Mouse (Mus musculus): ENCODE results near the gene Smyd2. TPM values are rescaled to one million over a fixed set of nuclear protein-coding genes. Genes with fewer than 3 reads are reported as not detected.
A peak's percentile ranks its signal among the peaks of the same experiment; 100 is the strongest.

Gene Smyd2
- polyA plus RNA-seq, 1 experiment from 2014 or later = 97.4 TPM

GRCm38 (mm10) chr1:189852456-189852855 is 69.7 kb downstream of the Smyd2 start:
- ATAC-seq (ENCODE audit: low read depth) (no peak), DNase-seq (ENCODE audit: low spot score) (peak; percentile 41)

GRCm38 (mm10) chr1:189852051-189852450 is 70.1 kb downstream of the Smyd2 start:
- Histone ChIP-seq H3K4me1 (ENCODE audit: control insufficient read depth, insufficient read depth, low read length) (peaks cover 5% of the 10 kb centered on the region; the same call in 1 of the 2 replicates), H3K9me3 (ENCODE audit: control insufficient read depth, low read length) (no peaks in the 10 kb centered on the region), H3K27me3 (replicated peaks; ENCODE audit: control insufficient read depth, insufficient read depth, low read length) (no peaks in the 10 kb centered on the region), H3K4me2 (ENCODE audit: low read depth, low read length) (no peak overlapping the region), H3K4me3 (ENCODE audit: low read depth, low read length) (no peak overlapping the region), H3K36me3 (ENCODE audit: control insufficient read depth, insufficient read depth, low read length) (peaks cover 81% of the 10 kb centered on the region), H3K27ac (replicated peaks; ENCODE audit: low read depth, low read length) (no peak overlapping the region), H3K9ac (ENCODE audit: low read depth, low read length) (no peak overlapping the region)
- ATAC-seq (ENCODE audit: low read depth) = no peak
- 64% methylated on average over 5 of the region's 5 CpGs for WGBS
- no peak for DNase-seq (ENCODE audit: low spot score)

More at GRCm38 (mm10) chr1:189852456-189852855, 69.7 kb downstream of the Smyd2 start:
- no peaks in the 10 kb centered on the region for H3K9me3 ChIP-seq (ENCODE audit: control insufficient read depth, low read length)
- no peaks in the 10 kb centered on the region for H3K27me3 ChIP-seq (replicated peaks; ENCODE audit: control insufficient read depth, insufficient read depth, low read length)
- H3K4me3 ChIP-seq (ENCODE audit: low read depth, low read length) = no peak overlapping the region
- no peak overlapping the region for H3K4me2 ChIP-seq (ENCODE audit: low read depth, low read length)
- 47% methylated on average over 7 of the region's 7 CpGs for WGBS
- H3K36me3 ChIP-seq (ENCODE audit: control insufficient read depth, insufficient read depth, low read length) = peaks cover 81% of the 10 kb centered on the region
- no peak overlapping the region for H3K27ac ChIP-seq (replicated peaks; ENCODE audit: low read depth, low read length)
- H3K9ac ChIP-seq (ENCODE audit: low read depth, low read length) = no peak overlapping the region
- peaks cover 5% of the 10 kb centered on the region; the same call in 1 of the 2 replicates for H3K4me1 ChIP-seq (ENCODE audit: control insufficient read depth, insufficient read depth, low read length)

- ATAC-seq (ENCODE audit: low read depth) = no peak
- Histone ChIP-seq H3K36me3 (ENCODE audit: control insufficient read depth, insufficient read depth, low read length) (peaks cover 80% of the 10 kb centered on the region), H3K27ac (replicated peaks; ENCODE audit: low read depth, low read length) (no peak overlapping the region), H3K4me1 (ENCODE audit: control insufficient read depth, insufficient read depth, low read length) (peaks cover 5% of the 10 kb centered on the region; the same call in 1 of the 2 replicates), H3K4me2 (ENCODE audit: low read depth, low read length) (no peak overlapping the region), H3K27me3 (replicated peaks; ENCODE audit: control insufficient read depth, insufficient read depth, low read length) (no peaks in the 10 kb centered on the region), H3K9ac (ENCODE audit: low read depth, low read length) (no peak overlapping the region), H3K9me3 (ENCODE audit: control insufficient read depth, low read length) (no peaks in the 10 kb centered on the region), H3K4me3 (ENCODE audit: low read depth, low read length) (no peak overlapping the region)
- DNase-seq (ENCODE audit: low spot score) = peak; percentile 20
- WGBS = 54% methylated on average over 11 of the region's 11 CpGs
Measured at GRCm38 (mm10) chr1:189849550-189849949, 72.6 kb downstream of the Smyd2 start.

GRCm38 (mm10) chr1:189846319-189846718 is 75.8 kb downstream of the Smyd2 start:
- no peak for ATAC-seq (ENCODE audit: low read depth)
- Histone ChIP-seq H3K9me3 (ENCODE audit: control insufficient read depth, low read length) (no peaks in the 10 kb centered on the region), H3K36me3 (ENCODE audit: control insufficient read depth, insufficient read depth, low read length) (peaks cover 84% of the 10 kb centered on the region), H3K4me1 (ENCODE audit: control insufficient read depth, insufficient read depth, low read length) (no peaks in the 10 kb centered on the region), H3K9ac (ENCODE audit: low read depth, low read length) (no peak overlapping the region), H3K27me3 (replicated peaks; ENCODE audit: control insufficient read depth, insufficient read depth, low read length) (no peaks in the 10 kb centered on the region), H3K4me3 (ENCODE audit: low read depth, low read length) (no peak overlapping the region), H3K27ac (replicated peaks; ENCODE audit: low read depth, low read length) (no peak overlapping the region), H3K4me2 (ENCODE audit: low read depth, low read length) (no peak overlapping the region)
- 87% methylated on average over 2 of the region's 2 CpGs for WGBS
- no peak for DNase-seq (ENCODE audit: low spot score)

GRCm38 (mm10) chr1:189834166-189834565 is 88.0 kb downstream of the Smyd2 start:
- Histone ChIP-seq H3K4me3 (ENCODE audit: low read depth, low read length) (no peak overlapping the region), H3K27ac (replicated peaks; ENCODE audit: low read depth, low read length) (no peak overlapping the region), H3K27me3 (replicated peaks; ENCODE audit: control insufficient read depth, insufficient read depth, low read length) (no peaks in the 10 kb centered on the region), H3K4me1 (ENCODE audit: control insufficient read depth, insufficient read depth, low read length) (peaks cover 8% of the 10 kb centered on the region), H3K36me3 (ENCODE audit: control insufficient read depth, insufficient read depth, low read length) (peaks cover 44% of the 10 kb centered on the region), H3K4me2 (ENCODE audit: low read depth, low read length) (no peak overlapping the region), H3K9me3 (ENCODE audit: control insufficient read depth, low read length) (no peaks in the 10 kb centered on the region), H3K9ac (ENCODE audit: low read depth, low read length) (no peak overlapping the region)
- ATAC-seq (ENCODE audit: low read depth) (no peak), DNase-seq (ENCODE audit: low spot score) (peak; percentile 14)
- WGBS = 68% methylated on average over 13 of the region's 13 CpGs

- H3K27ac ChIP-seq (replicated peaks; ENCODE audit: low read depth, low read length) = no peak overlapping the region
- 63% methylated on average over 7 of the region's 7 CpGs for WGBS
- no peak overlapping the region for H3K9ac ChIP-seq (ENCODE audit: low read depth, low read length)
- H3K4me2 ChIP-seq (ENCODE audit: low read depth, low read length) = no peak overlapping the region
- H3K4me3 ChIP-seq (ENCODE audit: low read depth, low read length) = no peak overlapping the region
- no peak for ATAC-seq (ENCODE audit: low read depth)
- H3K4me1 ChIP-seq (ENCODE audit: control insufficient read depth, insufficient read depth, low read length) = peaks cover 8% of the 10 kb centered on the region
- no peaks in the 10 kb centered on the region for H3K27me3 ChIP-seq (replicated peaks; ENCODE audit: control insufficient read depth, insufficient read depth, low read length)
- H3K36me3 ChIP-seq (ENCODE audit: control insufficient read depth, insufficient read depth, low read length) = peaks cover 44% of the 10 kb centered on the region
- DNase-seq (ENCODE audit: low spot score) = no peak
- no peaks in the 10 kb centered on the region for H3K9me3 ChIP-seq (ENCODE audit: control insufficient read depth, low read length)
Measured at GRCm38 (mm10) chr1:189833351-189833750, 88.8 kb downstream of the Smyd2 start.

GRCm38 (mm10) chr1:189830797-189831232 is 91.3 kb downstream of the Smyd2 start:
- Histone ChIP-seq H3K4me1 (ENCODE audit: control insufficient read depth, insufficient read depth, low read length) (peaks cover 8% of the 10 kb centered on the region), H3K4me2 (ENCODE audit: low read depth, low read length) (no peak overlapping the region), H3K27ac (replicated peaks; ENCODE audit: low read depth, low read length) (no peak overlapping the region), H3K4me3 (ENCODE audit: low read depth, low read length) (no peak overlapping the region), H3K36me3 (ENCODE audit: control insufficient read depth, insufficient read depth, low read length) (peaks cover 48% of the 10 kb centered on the region), H3K9ac (ENCODE audit: low read depth, low read length) (no peak overlapping the region), H3K27me3 (replicated peaks; ENCODE audit: control insufficient read depth, insufficient read depth, low read length) (no peaks in the 10 kb centered on the region), H3K9me3 (ENCODE audit: control insufficient read depth, low read length) (no peaks in the 10 kb centered on the region)
- ATAC-seq (ENCODE audit: low read depth) (peak; percentile 71), DNase-seq (ENCODE audit: low spot score) (peak; percentile 63)
- WGBS = 20% methylated on average over 12 of the region's 12 CpGs

Other genes starting within 250 kb of the Smyd2 start
- gene Cenpf, start 234.3 kb downstream of the Smyd2 start, polyA plus RNA-seq (2014; fragmentation: Nextera tagmentation; extraction: Ambion mirVana) = 54.4 and 62.8 TPM in 2 replicates
- gene Ptpn14, start 194.1 kb downstream of the Smyd2 start, polyA plus RNA-seq (2014; fragmentation: Nextera tagmentation; extraction: Ambion mirVana) = 12.3 and 12.5 TPM in 2 replicates
- gene Prox1, start 248.4 kb upstream of the Smyd2 start, polyA plus RNA-seq (2014; fragmentation: Nextera tagmentation; extraction: Ambion mirVana) = 4.3 and 4.4 TPM in 2 replicates

Data from embryonic facial prominence, embryonic 14.5 days (tissue).